Mouse (Mus musculus) left cerebral cortex, adult 2 months (tissue): ENCODE measurements around the gene Adat2. TPM values are rescaled to one million over a fixed set of nuclear protein-coding genes. Genes with fewer than 3 reads are reported as not detected.

Experiments
- DNase-seq, 2 experiments: peaks; one replicate each; pipeline ENCODE4 v3.0.0; 2021 to 2022; ENCODE audit warnings: low spot score in 2 of 2, mixed read lengths in 1 of 2; ENCODE audit errors: extremely low spot score in 1 of 2
- H3K27ac ChIP-seq: fragments of 200-600 bp; 2 replicates; pipeline ENCODE4 v1.8.1; 2022
- H3K4me3 ChIP-seq: fragments of 200-600 bp; 2 replicates; pipeline ENCODE4 v1.8.1; 2022
- CTCF ChIP-seq: fragments of 200-600 bp; IDR thresholded peaks from 2 replicates; pipeline ENCODE4 v1.8.1; 2022; ENCODE audit warnings: antibody characterized with exemption, mild to moderate bottlenecking, moderate library complexity
- intact Hi-C: fragments of 180-260 bp; cut with DNase I; formaldehyde crosslinking; loops from one replicate; pipeline ENCODE4 v1.15.1; 2025
- long read RNA-seq, 2 experiments: library from polyadenylated mRNA; stranded (forward); transcript quantifications; one replicate each; pipeline ENCODE4 v2.0.0; 2021; ENCODE audit warnings: borderline mapping rate in 2 of 2
- total RNA-seq, 2 experiments: library from RNA; stranded (reverse); gene quantifications; 2 replicates each; pipeline ENCODE4 v1.2.3; 2021

The Adat2 gene
- total RNA-seq, result 1 to 10 TPM; 7.9 to 8.4 TPM
- long read RNA-seq, experiment 1, transcript Adat2-201 (6 exons, 1,466 nt), result major isoform, 5 of 5 reads
- long read RNA-seq, experiment 1, partial matches to known transcripts, result 0 of 5 reads
- long read RNA-seq, experiment 1, other reads (novel, unspliced or antisense), result 0 of 5 reads
- long read RNA-seq, experiment 2, partial matches to known transcripts, result 0 of 3 reads
- long read RNA-seq, experiment 2, other reads (novel, unspliced or antisense), result 0 of 3 reads

GRCm38 (mm10) chr10:13552646-13553497 lies at the start of gene Adat2, which contains the start of gene Pex3:
TSS of gene Adat2 (plus strand) at chr10:13552894.
TSS of gene Pex3 (minus strand) at chr10:13553142.
- intact Hi-C loops, result loop anchor here (5.0 kb wide), 1 partner anchor 414 kb away; the partner anchor contains the start of gene Hivep2
- no peak for TF ChIP-seq CTCF

GRCm38 (mm10) chr10:13521857-13522256 lies 30.8 kb upstream of the Adat2 start:
- intact Hi-C loops, result no loop called here
- Histone ChIP-seq H3K4me3 (no peak overlapping the region), H3K27ac (no peak overlapping the region)
- no peak for DNase-seq
- TF ChIP-seq CTCF, result no peak

More at GRCm38 (mm10) chr10:13552646-13553497, at the start of gene Adat2, which contains the start of gene Pex3:
- H3K27ac ChIP-seq, result peak within 1 kb of the TSS; percentile 60
- peak; percentile 88 to 92 for DNase-seq
- H3K4me3 ChIP-seq, result peak within 1 kb of the TSS; percentile 68

GRCm38 (mm10) chr10:13528155-13528554 lies 24.5 kb upstream of the Adat2 start:
- no peak for DNase-seq
- TF ChIP-seq CTCF, result no peak
- Histone ChIP-seq H3K27ac (no peak overlapping the region), H3K4me3 (no peak overlapping the region)
- intact Hi-C loops, result no loop called here

GRCm38 (mm10) chr10:13534751-13535150 lies 17.9 kb upstream of the Adat2 start:
- no peak for DNase-seq
- Histone ChIP-seq H3K27ac (no peak overlapping the region), H3K4me3 (no peak overlapping the region)
- intact Hi-C loops, result loop anchor here (10.0 kb wide), 1 partner anchor 350 kb away; no protein-coding TSS in a partner anchor
- TF ChIP-seq CTCF, result no peak

GRCm38 (mm10) chr10:13536706-13537105 lies 16.0 kb upstream of the Adat2 start:
- TF ChIP-seq CTCF, result no peak
- no peak for DNase-seq
- intact Hi-C loops, result loop anchor here (10.0 kb wide), 1 partner anchor 352 kb away; no protein-coding TSS in a partner anchor
- Histone ChIP-seq H3K4me3 (no peak overlapping the region), H3K27ac (no peak overlapping the region)

GRCm38 (mm10) chr10:13539769-13540333 lies 12.8 kb upstream of the Adat2 start:
- DNase-seq, result no peak
- no peak for TF ChIP-seq CTCF
- Histone ChIP-seq H3K4me3 (no peak overlapping the region), H3K27ac (no peak overlapping the region)
- intact Hi-C loops, result loop anchor here (10.0 kb wide), 1 partner anchor 355 kb away; no protein-coding TSS in a partner anchor

- Histone ChIP-seq H3K27ac (no peak overlapping the region), H3K4me3 (no peak overlapping the region)
- intact Hi-C loops, result no loop called here
- no peak for TF ChIP-seq CTCF
- no peak for DNase-seq
Measured at GRCm38 (mm10) chr10:13541721-13542120, 11.0 kb upstream of the Adat2 start.

- intact Hi-C loops, result loop anchor here (5.0 kb wide), 1 partner anchor 414 kb away; the partner anchor contains the start of gene Hivep2
- DNase-seq, result no peak
- Histone ChIP-seq H3K27ac (peak overlapping the region; percentile 18; the same call in 1 of the 2 replicates), H3K4me3 (peak overlapping the region; percentile 68)
- TF ChIP-seq CTCF, result no peak
Measured at GRCm38 (mm10) chr10:13553498-13553985, 848 bp downstream of the Adat2 start.

GRCm38 (mm10) chr10:13554316-13554715 lies 1.6 kb downstream of the Adat2 start:
- TF ChIP-seq CTCF, result no peak
- Histone ChIP-seq H3K4me3 (no peak overlapping the region), H3K27ac (no peak overlapping the region)
- intact Hi-C loops, result loop anchor here (5.0 kb wide), 1 partner anchor 413 kb away; the partner anchor contains the start of gene Hivep2
- no peak for DNase-seq

GRCm38 (mm10) chr10:13560014-13560674 lies 7.5 kb downstream of the Adat2 start:
- intact Hi-C loops, result loop anchor here (10.0 kb wide), 1 partner anchor 575 kb away; no protein-coding TSS in a partner anchor
- Histone ChIP-seq H3K27ac (no peak overlapping the region), H3K4me3 (no peak overlapping the region)
- no peak for TF ChIP-seq CTCF
- peak in 1 of 2 experiments; percentile 3 for DNase-seq
